Mouse (Mus musculus): ENCODE results near the gene Gpx6.

Gpx6 gene

GRCm38 (mm10) chr13:21323405-21323804, 11.5 kb downstream of the Gpx6 start:
- no peak for DNase-seq (ENCODE audit: low spot score)

- no peak for DNase-seq (ENCODE audit: low spot score)
These were observed 14.3 kb downstream of the Gpx6 start for GRCm38 (mm10) chr13:21326191-21326590.

DNA sequence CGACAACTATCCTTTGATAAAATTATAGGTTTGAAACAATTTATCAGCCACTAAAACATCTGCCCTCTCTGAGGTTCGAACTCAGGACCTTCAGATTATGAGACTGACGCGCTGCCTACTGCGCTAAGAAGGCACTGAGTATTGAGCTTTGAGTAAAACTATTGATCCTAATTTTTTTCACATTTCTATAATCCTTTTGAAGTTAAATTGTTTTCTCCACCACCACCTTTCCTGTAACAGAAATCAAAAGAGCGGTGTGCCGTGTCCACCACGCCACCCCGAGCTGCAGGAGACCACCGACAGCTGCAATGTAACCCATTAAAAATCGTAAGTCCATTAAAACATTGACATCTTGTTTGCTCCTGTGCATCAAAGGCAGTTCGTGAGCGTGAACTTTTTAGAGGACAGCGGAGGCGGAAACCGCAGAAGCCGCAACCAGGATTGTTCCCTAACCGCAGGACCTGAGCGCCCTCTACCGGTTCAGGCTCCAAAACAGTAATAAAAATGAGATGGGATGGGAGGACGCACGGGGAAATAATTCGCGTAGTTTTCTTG, 14.8 kb downstream of the Gpx6 start:
- DNase-seq (ENCODE audit: low spot score), result peak; percentile 81

DNA sequence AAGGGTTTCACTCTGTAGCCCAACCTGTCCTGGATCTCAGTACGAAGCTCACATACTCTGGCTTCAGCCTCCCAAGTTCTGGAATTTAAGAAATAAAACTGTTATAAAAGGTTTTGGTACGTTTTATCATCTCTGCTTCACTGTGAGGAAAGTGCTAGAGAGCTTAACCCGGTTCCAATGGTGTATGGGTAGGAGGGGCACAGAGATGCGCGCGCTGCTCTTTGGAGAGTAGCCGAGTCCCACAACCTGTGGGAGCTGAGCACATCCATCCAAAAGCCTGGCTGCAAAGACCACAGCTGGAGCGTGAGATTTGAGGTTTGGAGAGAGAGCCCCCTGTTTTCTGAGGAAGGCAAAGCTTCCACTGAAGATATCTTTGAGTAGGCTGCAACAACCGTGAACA, 15.5 kb downstream of the Gpx6 start:
- DNase-seq (ENCODE audit: low spot score), result no peak

DNA sequence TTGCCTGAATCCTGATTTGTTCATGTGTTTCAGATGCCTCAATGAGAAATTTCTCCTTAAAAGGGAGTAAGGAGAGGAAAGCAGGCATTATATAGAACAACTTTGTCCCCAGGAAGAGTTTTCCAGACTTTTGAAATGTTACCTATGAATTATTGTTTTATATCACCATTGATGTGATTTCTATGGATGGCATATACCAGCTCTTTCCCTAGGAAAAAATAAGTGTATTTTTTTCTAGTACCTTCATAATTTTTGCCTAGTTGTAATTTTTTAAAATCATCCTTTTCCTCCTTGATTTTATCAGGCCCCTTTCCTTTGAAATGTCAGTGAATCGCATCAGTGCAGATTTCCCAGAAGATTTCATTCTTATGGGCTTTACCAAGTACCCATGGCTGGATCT, 34.7 kb downstream of the Gpx6 start, which contains the start of gene Olfr1367:
Olfr1367 (plus strand) TSS at position 301 of the 400 bp plus-strand sequence.
- DNase-seq (ENCODE audit: low spot score), result no peak

DNA sequence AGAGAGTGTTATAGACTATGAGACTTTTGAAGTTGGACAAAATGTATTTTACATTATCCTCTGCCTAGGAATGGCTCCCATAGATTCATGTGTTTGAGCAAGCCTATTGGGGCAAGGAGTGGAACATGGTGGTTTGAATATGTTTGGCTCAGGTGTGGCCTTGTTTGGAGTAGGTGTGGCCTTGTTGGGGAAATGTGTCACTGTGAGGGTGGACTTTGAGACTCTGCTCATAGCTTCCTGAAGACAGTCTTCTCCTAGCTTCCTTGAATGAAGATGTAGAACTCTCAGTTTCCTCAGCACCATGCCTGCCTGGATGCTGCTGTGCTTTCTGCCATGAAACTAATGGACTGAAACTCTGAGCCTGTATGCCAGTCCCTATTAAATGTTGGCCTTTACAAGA, 38.7 kb downstream of the Gpx6 start:
- no peak for DNase-seq (ENCODE audit: low spot score)

- DNase-seq (ENCODE audit: low spot score), result peak; percentile 91
These were observed 50.8 kb downstream of the Gpx6 start, which contains the start of gene Zscan12 for GRCm38 (mm10) chr13:21362621-21363248. TSS of gene Zscan12 (plus strand) at chr13:21362820.

- no peak for DNase-seq (ENCODE audit: low spot score)
These were observed 51.8 kb downstream of the Gpx6 start for GRCm38 (mm10) chr13:21363719-21364118.

DNA sequence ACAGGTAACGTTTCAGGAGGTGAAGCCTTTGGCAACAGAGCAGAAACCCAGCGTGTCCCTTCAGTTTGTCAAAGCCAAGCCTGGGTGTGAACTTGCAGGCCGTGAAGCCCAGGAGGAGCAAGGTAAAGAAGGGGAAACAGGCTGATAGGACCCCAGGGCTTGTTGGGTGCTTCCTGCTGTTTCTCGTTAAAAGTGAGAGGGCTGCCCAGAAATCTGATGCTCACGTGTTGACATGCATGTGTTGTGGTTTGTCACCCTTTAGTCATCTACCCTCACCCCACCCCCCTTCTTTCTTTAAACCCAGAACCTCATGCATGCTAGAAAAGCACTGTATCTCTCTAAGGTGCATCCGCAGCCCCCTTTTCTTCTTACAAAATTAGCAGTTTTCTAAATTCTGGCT, 54.7 kb downstream of the Gpx6 start:
- no peak for DNase-seq (ENCODE audit: low spot score)
